Mouse (Mus musculus) thymus, adult 2 months (tissue): ENCODE data around the gene Wdr90. TPM values are rescaled to one million over a fixed set of nuclear protein-coding genes. Genes with fewer than 3 reads are reported as not detected.

ENCODE experiments used
- DNase-seq: peaks from one replicate; pipeline ENCODE4 v3.0.0; 2021
- H3K27ac ChIP-seq: fragments of 200-500 bp; 2 replicates; pipeline ENCODE4 v1.5.1; 2012; ENCODE audit warnings: low read length, control low read depth; ENCODE audit not compliant: control insufficient read depth, insufficient read depth
- H3K27me3 ChIP-seq: fragments of 200-500 bp; 2 replicates; pipeline ENCODE4 v1.6.1; 2012; ENCODE audit warnings: mild to moderate bottlenecking, low read length, moderate library complexity, mixed read lengths; ENCODE audit not compliant: control insufficient read depth, insufficient read depth
- H3K36me3 ChIP-seq: fragments of 200-500 bp; 2 replicates; pipeline ENCODE4 v1.6.1; 2012; ENCODE audit warnings: mild to moderate bottlenecking, low read length, moderate library complexity; ENCODE audit not compliant: control insufficient read depth, insufficient read depth
- H3K4me1 ChIP-seq: fragments of 200-500 bp; replicated peaks from 2 replicates; pipeline ENCODE4 v1.6.1; 2012; ENCODE audit warnings: low read length; ENCODE audit not compliant: control insufficient read depth, insufficient read depth
- H3K4me3 ChIP-seq: fragments of 200-500 bp; 2 replicates; pipeline ENCODE4 v1.5.1; 2012; ENCODE audit warnings: mild to moderate bottlenecking, low read length, control low read depth, moderate library complexity; ENCODE audit not compliant: control insufficient read depth, insufficient read depth
- CTCF ChIP-seq: fragments of 200-500 bp; IDR thresholded peaks from 2 replicates; pipeline ENCODE4 v1.5.1; 2012; ENCODE audit warnings: mild to moderate bottlenecking, control low read depth, low read length, moderate library complexity, borderline replicate concordance; ENCODE audit not compliant: control insufficient read depth, poor library complexity, insufficient read depth; ENCODE audit errors: extremely low read depth
- POLR2A ChIP-seq: fragments of 200-500 bp; IDR thresholded peaks from 2 replicates; pipeline ENCODE4 v1.6.1; 2012; ENCODE audit warnings: mild to moderate bottlenecking, low read length, control low read depth, moderate library complexity; ENCODE audit not compliant: control insufficient read depth, poor library complexity, insufficient read depth; ENCODE audit errors: extremely low read depth
- WGBS: fragments of 180-500 bp; shearing (Covaris S2); methylation state at CpG from one replicate; pipeline ENCODE4 v1.1.7; 2018; 5-methylcytosine and 5-hydroxymethylcytosine counted together
- polyA plus RNA-seq: library from polyadenylated mRNA; depleted of rRNA; stranded (reverse); fragments of >200 nt; gene quantifications from 2 replicates; pipeline ENCODE4 v1.2.3, GENCODE M21; 2012

The Wdr90 gene
- polyA plus RNA-seq, 1 experiment = 107 TPM

DNA sequence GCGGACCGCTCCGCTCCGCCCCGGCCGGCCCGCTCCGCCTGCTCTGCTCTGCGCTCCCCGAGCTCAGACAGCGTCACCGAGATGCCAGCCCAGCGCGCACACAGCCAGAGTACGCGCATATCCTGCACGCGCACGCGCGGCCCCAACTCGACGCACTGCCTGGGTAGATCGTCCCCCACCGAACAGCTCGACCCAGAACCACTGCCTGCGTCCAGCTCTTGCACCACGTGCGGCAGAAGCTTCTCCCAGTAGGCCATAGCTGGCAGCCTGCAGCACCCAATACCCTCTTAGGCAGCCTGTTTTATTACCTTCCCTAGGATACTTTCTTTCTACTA, 24.3 kb downstream of the Wdr90 start, which contains the start of gene Rhbdl1:
Gene Rhbdl1, minus strand, starts transcription at position 220 of the 335 bp plus-strand sequence.
- H3K36me3 ChIP-seq = peaks cover 36% of the 10 kb centered on the region
- peaks cover 34% of the 10 kb centered on the region for H3K4me1 ChIP-seq
- no peak for DNase-seq
- WGBS = 8% methylated on average over 29 of the region's 29 CpGs
- H3K27me3 ChIP-seq = no peaks in the 10 kb centered on the region
- TF ChIP-seq POLR2A = no peak
- TF ChIP-seq CTCF = peak; percentile 18; the same call in 1 of the 2 replicates
- no peak within 1 kb of the TSS for H3K27ac ChIP-seq
- peak within 1 kb of the TSS; percentile 14 for H3K4me3 ChIP-seq

DNA sequence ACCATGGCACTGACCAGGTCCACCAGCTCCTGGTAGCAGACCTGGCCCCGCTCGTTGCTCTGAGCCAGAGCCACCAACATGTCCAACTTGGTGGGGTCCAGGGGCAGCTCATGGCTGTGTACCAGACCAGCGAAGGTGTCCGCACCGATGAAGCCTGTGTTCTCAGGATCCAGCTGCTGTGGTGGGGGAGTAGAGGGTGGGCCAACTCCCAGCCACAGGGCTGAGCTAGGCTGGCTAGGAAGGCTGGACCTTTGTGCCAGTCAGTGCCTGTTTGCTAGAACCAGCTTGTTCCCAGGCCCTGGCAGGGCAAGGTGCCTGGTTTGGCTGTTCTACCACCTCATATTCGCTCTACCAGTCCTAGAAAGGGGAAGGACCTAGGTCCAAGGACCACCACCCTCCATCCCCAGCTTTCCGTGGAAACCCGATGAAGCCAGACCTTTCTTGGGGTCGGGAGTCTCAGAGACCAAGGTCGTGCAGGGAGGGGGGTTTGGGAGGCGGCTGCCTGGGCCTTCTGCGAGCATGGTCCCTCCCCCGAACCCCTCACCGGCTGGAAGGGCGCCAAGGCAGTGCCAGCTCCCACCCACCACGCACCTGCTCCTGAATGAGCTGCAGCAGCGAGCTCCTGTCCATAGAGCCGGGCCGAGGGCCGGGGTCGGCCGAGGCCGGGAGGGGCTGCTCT, 24.8 kb downstream of the Wdr90 start:
- no peak for TF ChIP-seq CTCF
- TF ChIP-seq POLR2A = no peak
- WGBS = 30% methylated on average over 23 of the region's 23 CpGs
- Histone ChIP-seq H3K4me3 (peak overlapping the region; percentile 14), H3K27me3 (no peaks in the 10 kb centered on the region), H3K4me1 (peaks cover 39% of the 10 kb centered on the region), H3K36me3 (peaks cover 32% of the 10 kb centered on the region), H3K27ac (no peak overlapping the region)
- DNase-seq = no peak

- Histone ChIP-seq H3K27ac (no peak overlapping the region), H3K4me3 (no peak overlapping the region), H3K36me3 (peaks cover 26% of the 10 kb centered on the region), H3K27me3 (no peaks in the 10 kb centered on the region), H3K4me1 (peaks cover 43% of the 10 kb centered on the region)
- no peak for DNase-seq
- 96% methylated on average over 16 of the region's 16 CpGs for WGBS
- no peak for TF ChIP-seq CTCF
- no peak for TF ChIP-seq POLR2A
Observed at GRCm38 (mm10) chr17:25835816-25836215, 25.5 kb downstream of the Wdr90 start.

- Histone ChIP-seq H3K36me3 (peaks cover 25% of the 10 kb centered on the region), H3K27ac (no peak overlapping the region), H3K27me3 (no peaks in the 10 kb centered on the region), H3K4me1 (peaks cover 43% of the 10 kb centered on the region), H3K4me3 (no peak overlapping the region)
- WGBS = 97% methylated on average over 7 of the region's 7 CpGs
- no peak for DNase-seq
- TF ChIP-seq POLR2A (no peak), CTCF (no peak)
Observed at GRCm38 (mm10) chr17:25835301-25835700, 26.0 kb downstream of the Wdr90 start.

GRCm38 (mm10) chr17:25834595-25835222, 26.6 kb downstream of the Wdr90 start:
- H3K27me3 ChIP-seq = no peaks in the 10 kb centered on the region
- no peak overlapping the region for H3K27ac ChIP-seq
- 95% methylated on average over 12 of the region's 12 CpGs for WGBS
- H3K4me3 ChIP-seq = no peak overlapping the region
- H3K36me3 ChIP-seq = peaks cover 19% of the 10 kb centered on the region
- peaks cover 44% of the 10 kb centered on the region for H3K4me1 ChIP-seq
- TF ChIP-seq POLR2A (no peak), CTCF (no peak)
- no peak for DNase-seq

- WGBS = 59% methylated on average over 6 of the region's 6 CpGs
- Histone ChIP-seq H3K27me3 (no peaks in the 10 kb centered on the region), H3K4me3 (peak overlapping the region; percentile 93), H3K36me3 (peaks cover 13% of the 10 kb centered on the region), H3K4me1 (peaks cover 51% of the 10 kb centered on the region), H3K27ac (no peak overlapping the region)
- TF ChIP-seq CTCF = no peak
- no peak for DNase-seq
Observed at GRCm38 (mm10) chr17:25833961-25834594, 27.2 kb downstream of the Wdr90 start.
